Mouse (Mus musculus) forebrain, embryonic 11.5 days (tissue): Measurements from ENCODE around the gene Lrrc71. TPM values are rescaled to one million over a fixed set of nuclear protein-coding genes. Genes with fewer than 3 reads are reported as not detected.
A peak's percentile ranks its signal among the peaks of the same experiment; 100 is the strongest.

ENCODE experiments used
- ATAC-seq: fragments of 200-750 bp; cut with Nextera tagmentation; replicated peaks from 2 replicates; pipeline ENCODE4 v1.8.0; 2017; ENCODE audit warnings: moderate TSS enrichment; ENCODE audit not compliant: low FRiP score
- DNase-seq: peaks from one replicate; pipeline ENCODE4 v3.0.0-alpha.2; 2017; ENCODE audit warnings: low spot score
- H3K27ac ChIP-seq: fragments of 300-500 bp; sonication (generic); 2 replicates; pipeline ENCODE4 v1.5.1; 2014; ENCODE audit warnings: low read depth, low read length
- H3K27me3 ChIP-seq: fragments of 300-500 bp; sonication (generic); 2 replicates; pipeline ENCODE4 v1.6.1; 2014; ENCODE audit warnings: mild to moderate bottlenecking, low read length, mixed read lengths; ENCODE audit not compliant: control insufficient read depth, insufficient read depth
- H3K36me3 ChIP-seq: fragments of 300-500 bp; sonication (generic); 2 replicates; pipeline ENCODE4 v1.6.1; 2014; ENCODE audit warnings: mild to moderate bottlenecking, low read length, moderate library complexity, mixed read lengths; ENCODE audit not compliant: control insufficient read depth, insufficient read depth
- H3K4me1 ChIP-seq: fragments of 300-500 bp; sonication (generic); replicated peaks from 2 replicates; pipeline ENCODE4 v1.6.1; 2014; ENCODE audit warnings: low read length, mixed read lengths; ENCODE audit not compliant: control insufficient read depth, insufficient read depth
- H3K4me2 ChIP-seq: fragments of 300-500 bp; sonication (generic); 2 replicates; pipeline ENCODE4 v1.6.1; 2014; ENCODE audit warnings: low read depth, mild to moderate bottlenecking, low read length, moderate library complexity, mixed read lengths; ENCODE audit not compliant: severe bottlenecking
- H3K4me3 ChIP-seq: fragments of 300-500 bp; sonication (generic); 2 replicates; pipeline ENCODE4 v1.5.1; 2014; ENCODE audit warnings: low read depth, low read length
- H3K9ac ChIP-seq: fragments of 300-500 bp; sonication (generic); 2 replicates; pipeline ENCODE4 v1.6.1; 2014; ENCODE audit warnings: low read length
- H3K9me3 ChIP-seq: fragments of 300-500 bp; sonication (generic); 2 replicates; pipeline ENCODE4 v1.6.1; 2016; ENCODE audit warnings: low read length, mixed read lengths; ENCODE audit not compliant: control insufficient read depth
- WGBS: fragments of 180-500 bp; shearing (Covaris S2); extraction: QIAGEN DNeasy Blood & Tissue Kit; methylation state at CpG from one replicate; pipeline ENCODE4 v1.1.7; 2014; 5-methylcytosine and 5-hydroxymethylcytosine counted together
- polyA plus RNA-seq: library from polyadenylated mRNA; unstranded; fragments of >200 nt; fragmentation: Nextera tagmentation; extraction: Ambion mirVana; gene quantifications from 2 replicates; pipeline ENCODE4 v1.2.1, GENCODE M21; 2014

Lrrc71 gene
- polyA plus RNA-seq, 1 experiment from 2014 or later: 0.24 TPM

DNA sequence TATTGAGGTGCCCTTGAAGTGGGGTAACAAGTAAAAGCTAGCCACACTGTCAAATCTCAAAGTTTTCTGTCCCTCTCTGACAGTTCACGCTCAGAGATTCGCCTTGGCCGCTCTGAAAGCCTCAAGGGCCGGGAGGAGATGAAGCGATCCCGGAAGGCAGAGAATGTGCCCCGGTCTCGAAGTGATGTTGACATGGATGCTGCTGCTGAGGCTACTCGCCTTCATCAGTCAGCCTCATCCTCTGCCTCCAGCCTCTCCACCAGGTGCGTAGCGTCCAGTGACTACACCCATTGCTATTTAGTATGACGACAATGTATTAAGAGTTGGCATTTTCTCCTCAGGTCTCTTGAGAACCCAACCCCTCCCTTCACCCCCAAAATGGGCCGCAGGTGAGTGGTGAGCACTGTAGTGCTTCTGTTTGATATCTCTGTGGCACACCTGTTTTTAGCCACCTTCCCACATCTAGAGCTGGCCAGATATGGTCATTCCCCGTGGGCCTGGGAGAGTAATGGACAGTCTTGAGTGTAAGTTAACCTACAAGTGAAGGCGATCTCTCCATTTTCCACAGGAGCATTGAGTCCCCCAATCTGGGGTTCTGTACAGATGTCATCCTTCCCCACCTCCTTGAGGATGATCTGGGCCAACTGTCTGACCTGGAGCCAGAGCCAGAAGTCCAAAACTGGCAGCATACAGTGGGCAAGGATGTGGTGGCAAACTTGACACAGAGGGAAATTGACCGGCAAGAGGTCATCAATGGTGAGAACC, 22.8 kb downstream of the Lrrc71 start:
- H3K9ac ChIP-seq: no peak overlapping the region
- 96% methylated on average over 16 of the region's 16 CpGs for WGBS

DNA sequence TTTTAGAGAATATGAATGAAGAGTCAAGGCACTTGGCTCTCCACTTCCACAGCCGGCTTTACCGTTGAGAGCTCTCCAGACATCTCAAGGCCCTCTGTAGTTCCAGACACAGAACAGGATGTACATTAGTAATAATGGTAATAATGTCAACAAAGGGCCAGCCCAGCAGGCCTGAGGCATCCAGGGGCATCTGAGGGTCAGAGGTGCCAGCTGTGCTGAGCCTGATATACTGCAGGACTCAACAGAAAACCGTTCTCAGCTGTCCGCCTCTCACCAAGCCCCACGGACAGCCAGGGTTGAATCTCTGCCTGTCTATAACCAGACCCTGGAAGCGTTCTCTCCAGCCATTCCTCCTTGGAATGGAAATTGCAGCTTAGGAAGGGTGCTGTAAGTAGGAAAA, 23.9 kb downstream of the Lrrc71 start:
- no peak overlapping the region for H3K9ac ChIP-seq
- DNase-seq (peak; percentile 19), ATAC-seq (no peak)
- H3K9me3 ChIP-seq: no peaks in the 10 kb centered on the region
- H3K4me3 ChIP-seq: no peak overlapping the region
- H3K4me2 ChIP-seq: no peak overlapping the region
- no peaks in the 10 kb centered on the region for H3K27me3 ChIP-seq
- WGBS: 84% methylated on average over 6 of the region's 6 CpGs
- no peaks in the 10 kb centered on the region for H3K4me1 ChIP-seq
- H3K36me3 ChIP-seq: peaks cover 3% of the 10 kb centered on the region; the same call in 1 of the 2 replicates
- H3K27ac ChIP-seq: no peak overlapping the region

More for the DNA sequence above, 22.8 kb downstream of the Lrrc71 start:
- H3K27ac ChIP-seq: no peak overlapping the region
- ATAC-seq (no peak), DNase-seq (peak; percentile 23)
- H3K36me3 ChIP-seq: peaks cover 3% of the 10 kb centered on the region; the same call in 1 of the 2 replicates
- H3K4me1 ChIP-seq: no peaks in the 10 kb centered on the region
- H3K27me3 ChIP-seq: no peaks in the 10 kb centered on the region
- no peaks in the 10 kb centered on the region for H3K9me3 ChIP-seq
- H3K4me2 ChIP-seq: no peak overlapping the region
- H3K4me3 ChIP-seq: no peak overlapping the region

DNA sequence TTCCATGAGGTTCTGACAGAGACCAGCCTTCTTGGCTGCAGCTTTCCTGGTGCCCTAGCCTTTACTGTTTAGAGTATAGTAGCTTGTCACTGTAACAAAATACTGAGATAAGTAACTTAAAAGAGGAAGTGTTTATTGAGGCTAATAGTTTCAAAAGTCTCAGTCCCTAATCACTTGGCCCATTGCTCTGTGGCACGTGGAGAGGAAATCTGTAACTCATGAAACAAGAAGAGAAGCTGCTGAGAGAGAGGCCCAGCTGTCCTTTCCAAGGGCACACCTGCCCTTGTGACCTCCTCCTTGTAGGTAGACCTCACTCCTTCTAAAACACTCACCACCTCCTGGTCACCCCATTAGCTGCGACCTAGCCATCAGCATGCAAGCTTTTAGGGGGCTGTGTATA, 29.9 kb downstream of the Lrrc71 start:
- H3K36me3 ChIP-seq: peaks cover 7% of the 10 kb centered on the region
- no peak overlapping the region for H3K9ac ChIP-seq

More for the DNA sequence above, 29.9 kb downstream of the Lrrc71 start:
- DNase-seq (peak; percentile 33), ATAC-seq (no peak)
- Histone ChIP-seq H3K4me1 (no peaks in the 10 kb centered on the region), H3K27me3 (no peaks in the 10 kb centered on the region), H3K27ac (no peak overlapping the region), H3K9me3 (no peaks in the 10 kb centered on the region), H3K4me2 (no peak overlapping the region), H3K4me3 (no peak overlapping the region)
- WGBS: 82% methylated on average over 2 of the region's 2 CpGs

Other genes with a start within 250 kb of the Lrrc71 start
- gene Etv3, start 223.2 kb downstream of the Lrrc71 start, polyA plus RNA-seq: 9.1 and 10.6 TPM in 2 replicates
- gene Arhgef11, start 131.1 kb downstream of the Lrrc71 start, polyA plus RNA-seq: 17.3 and 20.1 TPM in 2 replicates
- 0.16 and 0.45 TPM in 2 replicates for gene Ntrk1, start 46.5 kb upstream of the Lrrc71 start, polyA plus RNA-seq
- 0.32 and 0.33 TPM in 2 replicates for gene Insrr, start 48.3 kb upstream of the Lrrc71 start, polyA plus RNA-seq
- gene Pear1, start 75.7 kb upstream of the Lrrc71 start, polyA plus RNA-seq: 8.2 and 8.6 TPM in 2 replicates
- not detected in 2 replicates for gene Sh2d2a, start 98.1 kb upstream of the Lrrc71 start, polyA plus RNA-seq
- 19.6 and 22.3 TPM in 2 replicates for gene Prcc, start 137.0 kb upstream of the Lrrc71 start, polyA plus RNA-seq
- gene Hdgf, start 157.7 kb upstream of the Lrrc71 start, polyA plus RNA-seq: 325 and 329 TPM in 2 replicates
- 69.4 and 74.5 TPM in 2 replicates for gene Mrpl24, start 170.9 kb upstream of the Lrrc71 start, polyA plus RNA-seq
- gene Isg20l2, start 181.7 kb upstream of the Lrrc71 start, polyA plus RNA-seq: 73.9 and 78.7 TPM in 2 replicates
- 22.2 and 23.2 TPM in 2 replicates for gene Rrnad1, start 182.1 kb upstream of the Lrrc71 start, polyA plus RNA-seq
- gene Crabp2, start 200.0 kb upstream of the Lrrc71 start, polyA plus RNA-seq: 409 and 417 TPM in 2 replicates
- gene Nes, start 222.5 kb upstream of the Lrrc71 start, polyA plus RNA-seq: 92.0 and 99.9 TPM in 2 replicates